Mouse (Mus musculus): Measurements from ENCODE around the gene Sqstm1. TPM values are rescaled to one million over a fixed set of nuclear protein-coding genes. Genes with fewer than 3 reads are reported as not detected.

Sqstm1 gene
- total and polyA plus RNA-seq, 3 experiments = 187 to 223 TPM; not detected in 1

GRCm38 (mm10) chr11:50252684-50253265 lies 42.1 kb upstream of the Sqstm1 start:
- Histone ChIP-seq H3K36me3 (ENCODE audit: control insufficient read depth in 1 of 2, insufficient read depth in 2 of 2, low read length in 2 of 2) (no peaks in the 10 kb centered on the region), H3K9me3 (replicated peaks; ENCODE audit: insufficient read depth, low read length) (no peaks in the 10 kb centered on the region), H3K27me3 (ENCODE audit: control insufficient read depth in 1 of 2, insufficient read depth in 2 of 2, low read length in 2 of 2) (no peaks in the 10 kb centered on the region), H3K9ac (ENCODE audit: control insufficient read depth, low read depth, low read length, poor library complexity, severe bottlenecking) (no peak overlapping the region), H3K4me3 (ENCODE audit: control insufficient read depth in 1 of 2, insufficient read depth in 1 of 2, low read depth in 2 of 2, low read length in 2 of 2) (no peak overlapping the region), H3K27ac (ENCODE audit: control insufficient read depth, low read depth, low read length) (no peak overlapping the region), H3K79me2 (ENCODE audit: control insufficient read depth, insufficient read depth, low read length, poor library complexity) (no peaks in the 10 kb centered on the region), H3K4me1 (ENCODE audit: control insufficient read depth in 1 of 2, insufficient read depth in 2 of 2, low read length in 2 of 2) (0 out of 4 replicates have a peak, but pooled peaks cover 0 to 4% of the 10 kb centered on the region in 2 experiments)
- DNase-seq (ENCODE audit: low read depth, low spot score) = no peak
- TF ChIP-seq MAX (IDR thresholded peaks at IDR 0.05; ENCODE audit: low read length) (no peak), CHD2 (IDR thresholded peaks at IDR 0.05; ENCODE audit: low read length) (no peak)

- H3K4me3 ChIP-seq (ENCODE audit: control insufficient read depth in 1 of 2, insufficient read depth in 1 of 2, low read depth in 2 of 2, low read length in 2 of 2) = no peak overlapping the region
- no peaks in the 10 kb centered on the region for H3K27me3 ChIP-seq (ENCODE audit: control insufficient read depth in 1 of 2, insufficient read depth in 2 of 2, low read length in 2 of 2)
- H3K4me1 ChIP-seq (ENCODE audit: control insufficient read depth in 1 of 2, insufficient read depth in 2 of 2, low read length in 2 of 2) = 0 out of 4 replicates have a peak, but pooled peaks cover 0 to 4% of the 10 kb centered on the region in 2 experiments
- DNase-seq (ENCODE audit: low read depth, low spot score) = no peak
- H3K9me3 ChIP-seq (replicated peaks; ENCODE audit: insufficient read depth, low read length) = no peaks in the 10 kb centered on the region
- TF ChIP-seq JUND (IDR thresholded peaks at IDR 0.05; ENCODE audit: low read depth, low read length) (no peak), CHD1 (IDR thresholded peaks at IDR 0.05; ENCODE audit: low read depth, low read length) (no peak), MEF2A (IDR thresholded peaks at IDR 0.05; ENCODE audit: extremely low read depth, insufficient replicate concordance, low read depth, low read length, poor library complexity, severe bottlenecking) (no peak), SMC3 (IDR thresholded peaks at IDR 0.05; ENCODE audit: low read depth, low read length) (no peak), POLR2AphosphoS2 (IDR thresholded peaks at IDR 0.05; ENCODE audit: low read length) (no peak), GATA1 (IDR thresholded peaks at IDR 0.05; ENCODE audit: low read depth, low read length) (no peak), USF1 (IDR thresholded peaks at IDR 0.05; ENCODE audit: low read depth, low read length) (no peak), POLR2AphosphoS5 (IDR thresholded peaks at IDR 0.05; ENCODE audit: borderline replicate concordance, low read depth, low read length) (no peak), MXI1 (IDR thresholded peaks at IDR 0.05; ENCODE audit: low read depth, low read length) (no peak), MYC (IDR thresholded peaks at IDR 0.05; ENCODE audit: low read depth, low read length) (no peak), ZC3H11A (IDR thresholded peaks at IDR 0.05; ENCODE audit: low read depth, low read length) (no peak), ZKSCAN1 (IDR thresholded peaks at IDR 0.05; ENCODE audit: low read depth, low read length) (no peak)
- no peaks in the 10 kb centered on the region for H3K36me3 ChIP-seq (ENCODE audit: control insufficient read depth in 1 of 2, insufficient read depth in 2 of 2, low read length in 2 of 2)
- no peak overlapping the region for H3K9ac ChIP-seq (ENCODE audit: control insufficient read depth, low read depth, low read length, poor library complexity, severe bottlenecking)
- no peak overlapping the region for H3K27ac ChIP-seq (ENCODE audit: control insufficient read depth, low read depth, low read length)
- no peaks in the 10 kb centered on the region for H3K79me2 ChIP-seq (ENCODE audit: control insufficient read depth, insufficient read depth, low read length, poor library complexity)
Measured at GRCm38 (mm10) chr11:50252166-50252565, 41.5 kb upstream of the Sqstm1 start.

All from MEL (cell line).